Mouse (Mus musculus): ENCODE data around the gene Chst11. TPM values are rescaled to one million over a fixed set of nuclear protein-coding genes. Genes with fewer than 3 reads are reported as not detected.

Chst11 gene
- 1 to 10 TPM; 4.7 to 4.8 TPM for total RNA-seq (2023)

DNA sequence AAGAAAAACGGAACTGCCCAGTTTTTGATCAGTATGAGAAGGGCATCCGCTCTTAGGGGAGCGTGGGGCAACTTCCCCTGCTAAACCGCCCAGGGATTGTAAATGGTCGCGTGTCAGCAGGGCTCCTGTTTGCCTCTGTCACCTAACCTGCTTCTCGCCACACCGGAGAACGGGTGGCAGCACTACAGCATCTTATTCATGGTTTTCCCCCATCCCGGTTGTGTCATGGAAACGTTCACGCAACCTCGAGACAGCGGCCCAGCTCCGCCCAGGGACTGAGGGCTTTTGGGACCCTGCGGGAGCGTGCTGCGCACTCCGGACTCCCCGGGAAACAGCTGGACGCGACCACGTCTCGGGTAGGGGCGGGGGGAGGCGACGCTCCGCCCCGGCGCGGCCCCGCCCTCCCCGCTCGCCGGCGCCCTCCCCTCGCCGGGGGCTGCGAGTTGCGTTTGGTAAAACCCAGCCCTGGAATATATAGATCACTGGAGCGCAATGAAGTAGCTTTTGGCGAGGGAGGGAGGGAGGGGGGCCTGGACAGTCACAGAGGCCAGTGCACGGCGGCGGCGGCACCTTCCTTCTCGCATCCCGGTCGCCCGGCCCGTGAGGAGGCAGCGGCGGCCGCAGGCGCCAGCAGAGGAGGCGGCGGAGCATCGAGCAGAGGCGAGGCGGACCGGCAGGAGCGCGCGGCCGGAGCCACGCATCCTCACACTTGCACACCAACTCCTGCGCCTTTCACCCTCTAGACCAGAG is at the start of gene Chst11:
TSS of gene Chst11 (plus strand) at position 549 of the 750 bp plus-strand sequence.

Other genes with a start within 250 kb of the Chst11 start
- gene Nfyb, start 221.4 kb upstream of the Chst11 start, total RNA-seq (2023), result 10 to 100 TPM; 39.1 to 41.8 TPM
- 10 to 100 TPM; 42.0 to 50.9 TPM for gene Txnrd1, start 151.5 kb upstream of the Chst11 start, total RNA-seq (2023)
- gene Eid3, start 118.9 kb upstream of the Chst11 start, total RNA-seq (2023), result 1 to 10 TPM; 6.3 to 7.0 TPM

All from T-cell, adult 66 days (primary cell).